Mouse (Mus musculus): ENCODE results near the gene Smyd4. TPM values are rescaled to one million over a fixed set of nuclear protein-coding genes. Genes with fewer than 3 reads are reported as not detected.

Smyd4 gene
- polyA plus RNA-seq, 1 experiment from 2014 or later, result 17.7 TPM

DNA sequence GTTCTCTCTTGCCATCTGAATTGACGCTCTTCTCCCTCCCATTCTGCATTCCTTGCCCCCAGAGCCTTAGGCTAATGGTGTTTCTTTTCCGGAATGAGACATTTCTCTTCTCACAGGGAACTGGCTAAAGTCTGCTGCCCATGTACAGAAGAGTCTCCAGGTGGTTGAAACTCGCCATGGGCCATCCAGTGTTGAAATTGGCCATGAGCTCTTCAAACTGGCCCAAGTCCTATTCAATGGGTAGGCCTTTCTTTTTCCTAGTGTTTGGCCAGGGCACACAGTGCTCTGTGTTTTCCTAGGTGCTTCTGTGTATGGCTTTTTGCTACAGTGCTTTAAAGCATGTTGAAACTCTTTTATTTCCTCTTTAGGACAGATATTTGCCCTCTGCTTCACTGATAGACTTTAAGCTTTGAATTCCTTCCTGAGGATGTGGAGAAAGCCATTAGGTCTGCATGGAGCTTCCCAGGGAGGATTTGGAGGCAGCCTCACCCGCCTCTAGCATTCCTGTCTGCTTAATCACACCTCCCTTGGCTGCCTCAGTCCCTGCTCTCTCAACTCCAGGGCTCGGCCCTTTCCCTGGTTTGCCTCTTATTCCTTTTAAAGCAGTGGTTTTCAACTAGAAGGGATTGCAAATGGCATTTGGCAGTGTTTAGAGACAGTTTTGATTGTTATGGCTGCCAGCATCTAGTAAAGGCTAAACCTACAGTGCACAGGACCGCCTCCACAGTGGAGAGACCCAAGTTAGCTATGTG, 55.2 kb downstream of the Smyd4 start:
- Histone ChIP-seq H3K27me3 (no peaks in the 10 kb centered on the region), H3K4me3 (no peak overlapping the region), H3K27ac (no peak overlapping the region), H3K9ac (no peak overlapping the region), H3K36me3 (ENCODE audit: poor library complexity, severe bottlenecking) (peaks cover 17% of the 10 kb centered on the region; the same call in 1 of the 2 replicates), H3K4me1 (no peaks in the 10 kb centered on the region), H3K9me3 (replicated peaks) (no peaks in the 10 kb centered on the region), H3K4me2 (no peak overlapping the region)
- 88% methylated on average over 6 of the region's 6 CpGs for WGBS
- ATAC-seq, result no peak

DNA sequence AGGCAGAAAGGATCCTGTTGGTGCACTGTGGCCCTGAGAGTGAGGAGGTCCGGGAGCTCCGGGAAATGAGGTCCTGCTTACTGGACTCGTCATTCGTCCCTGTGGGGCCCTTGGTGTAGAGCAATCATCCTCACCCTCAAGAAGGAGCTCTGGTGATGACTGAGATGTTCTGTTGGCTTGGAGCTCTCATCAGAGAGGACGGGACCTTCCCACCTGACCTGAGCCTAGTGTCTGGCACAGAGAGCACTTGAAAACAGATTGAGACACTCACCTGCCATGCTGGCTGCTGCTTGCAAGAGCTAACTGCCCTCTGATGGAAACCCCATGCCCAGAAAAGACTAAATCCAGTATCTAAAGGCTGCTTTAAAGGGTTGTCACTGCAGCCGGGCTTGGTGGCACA, 56.6 kb downstream of the Smyd4 start:
- no peak overlapping the region for H3K4me3 ChIP-seq
- no peak overlapping the region for H3K9ac ChIP-seq
- H3K27ac ChIP-seq, result no peak overlapping the region
- H3K9me3 ChIP-seq (replicated peaks), result no peaks in the 10 kb centered on the region
- H3K36me3 ChIP-seq (ENCODE audit: poor library complexity, severe bottlenecking), result peaks cover 13% of the 10 kb centered on the region; the same call in 1 of the 2 replicates
- WGBS, result 88% methylated on average over 6 of the region's 6 CpGs
- no peaks in the 10 kb centered on the region for H3K27me3 ChIP-seq
- no peak for ATAC-seq
- no peaks in the 10 kb centered on the region for H3K4me1 ChIP-seq
- no peak overlapping the region for H3K4me2 ChIP-seq

DNA sequence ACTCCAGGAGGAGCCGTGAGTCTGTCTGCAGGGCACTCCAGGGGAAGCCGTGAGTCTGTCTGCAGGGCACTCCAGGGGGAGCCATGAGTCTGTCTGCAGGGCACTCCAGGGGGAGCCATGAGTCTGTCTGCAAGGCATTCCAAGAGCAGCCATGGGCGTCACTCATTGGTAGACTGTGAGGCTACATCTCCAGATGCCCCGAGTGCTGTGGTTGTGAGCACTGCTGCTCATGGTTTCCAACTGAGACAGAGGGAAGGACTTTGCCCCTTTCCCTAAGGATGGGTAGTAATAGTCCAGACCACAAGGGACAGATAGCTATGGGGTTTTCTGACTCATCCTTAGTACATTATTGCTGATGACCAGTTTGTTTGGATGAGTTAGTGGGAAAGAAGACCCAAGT, 57.9 kb downstream of the Smyd4 start:
- Histone ChIP-seq H3K27ac (no peak overlapping the region), H3K27me3 (no peaks in the 10 kb centered on the region), H3K4me1 (no peaks in the 10 kb centered on the region), H3K4me3 (no peak overlapping the region), H3K9me3 (replicated peaks) (no peaks in the 10 kb centered on the region), H3K4me2 (no peak overlapping the region), H3K36me3 (ENCODE audit: poor library complexity, severe bottlenecking) (peaks cover 2% of the 10 kb centered on the region; the same call in 1 of the 2 replicates), H3K9ac (no peak overlapping the region)
- WGBS, result 74% methylated on average over 4 of the region's 4 CpGs
- no peak for ATAC-seq

DNA sequence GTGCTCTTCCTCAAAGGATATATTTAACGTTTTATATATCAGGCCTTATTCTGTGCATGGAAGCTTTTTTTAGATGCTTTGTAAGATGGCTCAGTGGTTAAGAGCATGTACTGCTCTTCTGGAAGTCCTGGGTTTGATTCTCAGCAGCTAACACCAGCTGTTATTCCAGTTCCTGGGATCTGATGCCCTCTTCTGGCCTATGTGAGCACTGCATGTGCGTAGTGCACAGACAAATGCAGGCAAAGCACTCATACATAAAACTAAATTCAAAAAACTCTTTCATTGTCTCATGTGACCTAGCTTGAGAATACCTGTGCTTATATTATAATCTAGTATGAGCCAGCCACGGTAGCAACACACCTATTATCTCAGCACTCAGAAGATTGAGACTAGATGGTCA, 58.6 kb downstream of the Smyd4 start:
- Histone ChIP-seq H3K4me2 (no peak overlapping the region), H3K27ac (no peak overlapping the region), H3K27me3 (no peaks in the 10 kb centered on the region), H3K4me1 (no peaks in the 10 kb centered on the region), H3K9ac (no peak overlapping the region), H3K4me3 (no peak overlapping the region), H3K36me3 (ENCODE audit: poor library complexity, severe bottlenecking) (no peaks in the 10 kb centered on the region; the same call in 1 of the 2 replicates), H3K9me3 (replicated peaks) (no peaks in the 10 kb centered on the region)
- no peak for ATAC-seq
- WGBS, result 39% methylated on average over 3 of the region's 3 CpGs

DNA sequence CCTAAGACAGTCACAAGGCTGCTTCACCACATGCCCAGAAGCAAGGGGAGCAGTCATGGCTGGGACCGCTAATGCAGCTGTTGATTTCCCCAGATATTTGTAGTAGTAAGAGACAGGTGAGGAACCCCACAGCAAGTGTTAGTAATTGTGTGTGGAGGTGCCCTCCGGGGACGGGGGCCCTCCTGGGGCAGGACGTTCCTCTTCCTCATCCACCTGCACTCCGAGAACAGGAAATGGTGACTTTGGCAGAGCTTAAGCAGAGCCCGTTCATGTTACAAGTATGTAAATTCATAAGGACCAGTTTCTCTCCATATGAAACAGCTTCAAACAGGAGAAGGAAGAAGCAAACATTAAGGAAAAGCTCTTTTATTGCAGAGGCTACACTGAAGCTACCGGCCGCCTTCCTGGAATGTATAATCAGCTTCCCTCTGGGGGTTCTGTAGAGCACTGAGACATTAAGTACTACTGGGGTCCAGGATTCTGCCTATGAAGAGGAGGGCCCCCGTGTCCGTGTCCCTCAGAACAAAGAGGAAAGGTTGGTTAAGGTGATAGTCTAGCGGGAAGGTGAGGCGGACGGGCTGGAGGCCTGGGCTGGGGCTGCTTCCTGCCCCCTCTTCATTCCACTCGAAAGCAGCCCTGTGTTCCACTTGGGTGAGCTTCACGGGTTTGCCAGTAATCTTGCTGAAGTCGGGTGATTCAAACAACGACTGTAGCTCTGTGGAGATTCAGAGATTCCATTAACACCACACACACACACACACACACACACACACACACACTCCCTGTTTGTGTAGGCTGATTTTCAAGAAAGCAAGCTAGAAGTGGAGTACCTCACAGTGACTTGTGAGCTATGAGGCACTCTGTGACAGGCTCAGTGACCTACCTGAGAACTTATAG, 61.7 kb downstream of the Smyd4 start:
- ATAC-seq, result no peak

DNA sequence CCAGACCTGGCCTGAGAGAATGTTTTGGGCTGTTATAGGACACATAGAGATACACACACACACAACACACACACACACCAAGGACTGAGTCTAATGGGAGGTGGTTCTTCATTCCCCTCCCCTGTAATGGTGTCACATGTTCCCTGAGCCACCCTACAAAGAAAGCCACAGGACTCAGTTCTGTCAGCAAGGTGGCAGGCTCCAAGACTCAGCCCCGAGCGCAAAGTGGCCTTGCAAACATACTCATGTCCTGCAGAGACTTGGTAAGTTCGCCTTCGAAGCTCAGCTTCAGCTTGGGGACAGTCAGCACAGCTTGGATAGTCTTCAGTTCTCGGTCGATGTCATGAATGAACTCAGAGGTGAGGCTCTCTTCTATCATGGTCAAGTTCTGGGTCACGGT, 62.4 kb downstream of the Smyd4 start:
- H3K4me1 ChIP-seq, result no peaks in the 10 kb centered on the region
- H3K4me3 ChIP-seq, result no peak overlapping the region
- no peak overlapping the region for H3K4me2 ChIP-seq
- H3K9me3 ChIP-seq (replicated peaks), result no peaks in the 10 kb centered on the region
- H3K9ac ChIP-seq, result no peak overlapping the region
- ATAC-seq, result no peak
- no peaks in the 10 kb centered on the region; the same call in 1 of the 2 replicates for H3K36me3 ChIP-seq (ENCODE audit: poor library complexity, severe bottlenecking)
- H3K27ac ChIP-seq, result no peak overlapping the region
- 91% methylated on average over 7 of the region's 7 CpGs for WGBS
- H3K27me3 ChIP-seq, result no peaks in the 10 kb centered on the region

More for the DNA sequence above, 61.7 kb downstream of the Smyd4 start:
- Histone ChIP-seq H3K36me3 (ENCODE audit: poor library complexity, severe bottlenecking) (no peaks in the 10 kb centered on the region; the same call in 1 of the 2 replicates), H3K9ac (no peak overlapping the region), H3K4me1 (no peaks in the 10 kb centered on the region), H3K27ac (no peak overlapping the region), H3K9me3 (replicated peaks) (no peaks in the 10 kb centered on the region), H3K27me3 (no peaks in the 10 kb centered on the region), H3K4me3 (no peak overlapping the region), H3K4me2 (no peak overlapping the region)
- WGBS, result 81% methylated on average over 17 of the region's 17 CpGs

DNA sequence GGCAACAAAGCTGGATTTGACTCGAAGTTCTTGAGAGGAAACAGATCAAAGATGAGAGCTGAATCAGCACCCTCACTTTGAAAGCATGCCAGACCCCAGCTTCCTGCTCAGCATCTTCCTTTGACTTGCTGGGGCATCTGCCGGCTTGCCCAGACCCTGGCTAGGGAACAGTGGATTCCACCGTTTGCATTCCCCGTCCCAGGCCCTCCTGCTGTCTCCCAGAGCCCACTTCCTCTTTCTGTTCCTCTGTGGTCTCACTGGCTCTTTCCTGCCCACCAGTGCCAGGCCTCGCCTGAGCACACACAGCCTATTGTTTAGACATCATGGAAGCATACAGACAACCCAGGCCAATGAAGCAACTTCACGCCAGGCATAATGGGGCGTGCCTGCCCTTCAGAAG, 66.9 kb downstream of the Smyd4 start:
- H3K36me3 ChIP-seq (ENCODE audit: poor library complexity, severe bottlenecking), result no peaks in the 10 kb centered on the region
- 53% methylated on average over 7 of the region's 7 CpGs for WGBS
- ATAC-seq, result no peak
- H3K9ac ChIP-seq, result no peak overlapping the region
- no peaks in the 10 kb centered on the region for H3K4me1 ChIP-seq
- H3K4me2 ChIP-seq, result no peak overlapping the region
- H3K27ac ChIP-seq, result no peak overlapping the region
- no peaks in the 10 kb centered on the region for H3K9me3 ChIP-seq (replicated peaks)
- no peak overlapping the region for H3K4me3 ChIP-seq
- no peaks in the 10 kb centered on the region for H3K27me3 ChIP-seq

DNA sequence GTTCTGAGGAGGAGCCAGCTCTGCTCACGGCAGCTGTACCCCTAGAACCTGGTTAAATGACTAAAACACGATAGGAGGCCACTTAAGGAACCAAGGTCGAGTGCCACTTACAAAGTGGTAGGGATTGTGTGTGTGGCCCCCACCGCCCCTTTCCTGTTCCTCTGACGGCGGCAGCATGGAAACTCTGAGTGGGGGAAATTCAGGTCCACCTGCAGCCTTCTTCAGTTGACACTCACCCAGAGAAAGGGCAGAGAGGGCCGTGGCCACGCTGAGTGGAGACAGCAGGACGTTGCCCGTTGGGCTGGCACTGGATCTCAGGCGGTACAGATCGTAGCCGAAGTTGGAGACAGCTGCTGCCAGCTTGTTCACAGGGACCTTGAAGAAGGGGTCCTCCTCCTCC, 67.8 kb downstream of the Smyd4 start:
- no peaks in the 10 kb centered on the region for H3K27me3 ChIP-seq
- no peaks in the 10 kb centered on the region for H3K9me3 ChIP-seq (replicated peaks)
- H3K4me1 ChIP-seq, result no peaks in the 10 kb centered on the region
- WGBS, result 92% methylated on average over 13 of the region's 13 CpGs
- no peaks in the 10 kb centered on the region for H3K36me3 ChIP-seq (ENCODE audit: poor library complexity, severe bottlenecking)
- no peak overlapping the region for H3K27ac ChIP-seq
- H3K4me2 ChIP-seq, result no peak overlapping the region
- H3K4me3 ChIP-seq, result no peak overlapping the region
- H3K9ac ChIP-seq, result no peak overlapping the region
- ATAC-seq, result no peak

DNA sequence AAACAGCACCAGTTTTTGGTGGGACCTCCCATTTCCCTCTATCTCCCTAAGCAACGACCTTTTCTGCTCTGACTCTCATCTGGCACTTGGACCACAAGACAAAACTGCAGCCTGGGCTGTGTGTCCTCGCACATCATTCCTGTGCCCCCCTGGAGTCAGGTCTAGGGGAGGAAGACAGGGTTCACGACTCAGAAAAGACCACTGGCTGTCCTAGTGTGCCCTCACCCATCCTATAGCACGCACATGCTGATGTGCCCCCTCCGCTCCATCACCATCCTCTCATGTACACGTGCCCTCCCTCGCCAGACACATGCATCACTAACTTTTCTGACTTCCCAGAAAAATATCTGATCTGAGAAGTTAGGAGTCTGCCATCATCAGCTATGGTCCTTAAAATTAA, 71.8 kb downstream of the Smyd4 start:
- Histone ChIP-seq H3K4me3 (no peak overlapping the region), H3K9me3 (replicated peaks) (no peaks in the 10 kb centered on the region), H3K27ac (no peak overlapping the region), H3K9ac (no peak overlapping the region), H3K36me3 (ENCODE audit: poor library complexity, severe bottlenecking) (no peaks in the 10 kb centered on the region), H3K27me3 (no peaks in the 10 kb centered on the region), H3K4me1 (no peaks in the 10 kb centered on the region), H3K4me2 (no peak overlapping the region)
- ATAC-seq, result no peak
- 91% methylated on average over 7 of the region's 7 CpGs for WGBS

DNA sequence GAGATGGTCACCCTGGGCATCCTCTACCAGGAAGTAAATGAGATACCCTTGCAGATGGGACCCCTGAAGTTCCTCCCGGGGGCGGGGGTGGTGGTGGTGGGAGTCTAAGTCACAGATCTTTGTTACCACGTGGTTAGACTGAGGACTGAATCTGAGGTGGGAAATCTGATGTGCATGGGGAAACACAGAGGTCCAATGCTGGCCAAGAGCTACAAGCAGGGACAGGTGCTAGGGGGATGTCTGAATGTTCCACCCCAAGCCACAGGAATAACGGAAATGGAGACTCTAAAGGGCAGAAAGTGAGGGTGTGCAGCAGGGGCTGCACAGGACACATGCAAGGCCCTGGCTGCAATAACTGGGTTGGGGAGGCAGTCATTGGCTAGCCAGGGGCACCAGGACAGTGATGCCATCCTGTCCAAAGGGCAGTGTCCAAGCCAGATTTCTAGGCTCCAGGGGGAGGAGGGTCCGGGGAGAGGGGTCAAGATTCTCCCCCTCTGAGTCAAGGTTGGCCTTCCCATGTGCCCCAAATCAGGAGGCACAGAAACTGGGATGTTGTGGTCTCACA, 72.7 kb downstream of the Smyd4 start:
- H3K27me3 ChIP-seq, result no peaks in the 10 kb centered on the region
- no peak overlapping the region for H3K4me3 ChIP-seq
- H3K4me1 ChIP-seq, result no peaks in the 10 kb centered on the region
- 58% methylated on average over 5 of the region's 5 CpGs for WGBS
- no peak for ATAC-seq
- H3K9me3 ChIP-seq (replicated peaks), result no peaks in the 10 kb centered on the region
- no peak overlapping the region for H3K4me2 ChIP-seq
- H3K9ac ChIP-seq, result no peak overlapping the region
- H3K36me3 ChIP-seq (ENCODE audit: poor library complexity, severe bottlenecking), result no peaks in the 10 kb centered on the region
- H3K27ac ChIP-seq, result no peak overlapping the region

DNA sequence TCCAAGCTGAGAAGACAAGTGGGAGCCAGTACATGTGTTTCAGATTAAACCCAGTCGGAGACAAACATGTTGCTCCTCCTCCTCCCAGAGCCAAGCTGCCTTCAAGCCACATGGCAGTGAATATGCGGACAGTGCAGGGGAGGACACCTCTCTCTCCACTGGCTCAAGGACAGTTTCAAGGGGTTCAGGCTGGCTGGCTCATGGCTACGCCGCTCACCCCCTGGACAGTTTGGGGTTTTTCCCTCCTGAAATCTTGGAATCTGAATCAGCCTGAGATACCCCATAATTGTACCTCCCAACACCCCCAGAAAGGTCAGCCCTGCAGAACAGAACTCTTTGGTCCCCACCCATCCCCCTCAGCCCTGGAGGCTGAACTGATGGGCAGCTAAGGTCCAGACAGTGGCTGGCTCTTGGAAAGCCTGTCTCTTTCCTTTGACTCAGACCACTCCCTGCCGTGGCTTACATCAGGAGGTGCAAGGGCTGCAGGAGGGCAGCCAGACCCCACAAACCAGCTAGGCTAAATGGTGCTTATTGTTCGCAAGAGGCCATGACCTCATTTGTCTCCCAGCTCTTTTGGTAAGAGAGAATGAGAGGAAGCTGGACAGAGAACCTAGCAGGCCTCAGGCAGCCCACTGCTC, 73.3 kb downstream of the Smyd4 start:
- H3K4me1 ChIP-seq, result no peaks in the 10 kb centered on the region
- H3K4me3 ChIP-seq, result no peak overlapping the region
- no peak overlapping the region for H3K27ac ChIP-seq
- no peaks in the 10 kb centered on the region for H3K9me3 ChIP-seq (replicated peaks)
- ATAC-seq, result no peak
- WGBS, result 49% methylated on average over 6 of the region's 6 CpGs
- no peaks in the 10 kb centered on the region for H3K36me3 ChIP-seq (ENCODE audit: poor library complexity, severe bottlenecking)
- no peak overlapping the region for H3K9ac ChIP-seq
- H3K27me3 ChIP-seq, result no peaks in the 10 kb centered on the region
- no peak overlapping the region for H3K4me2 ChIP-seq
